Mouse (Mus musculus): ENCODE results near the gene Ttll12. TPM values are rescaled to one million over a fixed set of nuclear protein-coding genes. Genes with fewer than 3 reads are reported as not detected.
A peak's percentile ranks its signal among the peaks of the same experiment; 100 is the strongest.

Ttll12 gene
- polyA plus RNA-seq, 1 experiment = 26.1 TPM

DNA sequence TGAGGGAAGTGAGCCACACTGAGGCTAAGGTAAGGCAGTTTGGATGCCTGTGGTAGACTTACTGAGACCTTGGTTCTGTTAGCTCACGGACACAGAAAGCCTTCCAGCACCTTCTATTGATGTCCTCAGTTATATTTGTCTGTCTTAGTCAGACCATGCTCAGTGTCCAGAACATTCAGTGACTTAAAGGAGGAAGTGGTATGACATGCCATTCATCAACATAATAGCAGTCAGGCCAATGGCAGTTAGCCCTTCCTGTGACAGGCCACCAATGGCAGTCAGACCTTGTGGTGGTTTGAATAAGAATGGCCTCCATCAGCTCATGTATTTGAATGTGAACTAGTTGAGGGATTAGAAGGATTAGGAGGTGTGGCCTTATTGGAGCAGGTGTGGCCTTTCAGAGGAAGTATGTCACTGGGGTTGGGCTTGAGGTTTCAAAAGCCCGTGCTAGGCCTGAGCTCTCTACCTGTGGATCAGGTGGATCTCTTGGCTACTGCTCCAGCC is 31.2 kb upstream of the Ttll12 start:
- no peak overlapping the region for H3K4me3 ChIP-seq (ENCODE audit: insufficient read depth, low read length)
- H3K4me1 ChIP-seq (ENCODE audit: control insufficient read depth, insufficient read depth, low read length) = no peaks in the 10 kb centered on the region
- no peak overlapping the region for H3K27ac ChIP-seq (ENCODE audit: insufficient read depth, low read length)
- no peak for TF ChIP-seq POLR2A (IDR thresholded peaks at IDR 0.05; ENCODE audit: low read depth, low read length)
- TF ChIP-seq CTCF (IDR thresholded peaks at IDR 0.05; ENCODE audit: borderline replicate concordance, insufficient read depth, low read length) = no peak

DNA sequence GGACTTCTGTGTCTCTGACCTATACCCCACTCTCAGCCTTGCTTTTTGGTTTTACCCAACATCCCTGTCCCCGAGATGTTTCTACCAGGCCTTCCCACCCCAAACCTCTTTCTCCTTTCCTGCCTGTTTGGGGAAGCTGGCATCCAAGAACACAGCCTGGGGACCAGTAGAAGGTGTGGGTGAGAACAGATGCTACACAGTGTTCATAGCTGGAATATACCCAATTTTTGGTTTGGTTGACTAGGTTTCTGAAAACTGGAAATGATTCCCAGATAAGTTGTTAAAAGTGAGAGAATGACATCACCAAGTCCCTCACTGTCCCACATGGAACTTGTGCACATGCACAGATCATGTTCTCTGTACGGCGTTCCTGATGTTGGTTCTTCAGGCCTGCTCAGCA is 20.3 kb upstream of the Ttll12 start:
- H3K4me1 ChIP-seq (ENCODE audit: control insufficient read depth, insufficient read depth, low read length) = no peaks in the 10 kb centered on the region
- H3K27ac ChIP-seq (ENCODE audit: insufficient read depth, low read length) = no peak overlapping the region
- H3K4me3 ChIP-seq (ENCODE audit: insufficient read depth, low read length) = no peak overlapping the region
- TF ChIP-seq CTCF (IDR thresholded peaks at IDR 0.05; ENCODE audit: borderline replicate concordance, insufficient read depth, low read length) = no peak
- no peak for TF ChIP-seq POLR2A (IDR thresholded peaks at IDR 0.05; ENCODE audit: low read depth, low read length)

DNA sequence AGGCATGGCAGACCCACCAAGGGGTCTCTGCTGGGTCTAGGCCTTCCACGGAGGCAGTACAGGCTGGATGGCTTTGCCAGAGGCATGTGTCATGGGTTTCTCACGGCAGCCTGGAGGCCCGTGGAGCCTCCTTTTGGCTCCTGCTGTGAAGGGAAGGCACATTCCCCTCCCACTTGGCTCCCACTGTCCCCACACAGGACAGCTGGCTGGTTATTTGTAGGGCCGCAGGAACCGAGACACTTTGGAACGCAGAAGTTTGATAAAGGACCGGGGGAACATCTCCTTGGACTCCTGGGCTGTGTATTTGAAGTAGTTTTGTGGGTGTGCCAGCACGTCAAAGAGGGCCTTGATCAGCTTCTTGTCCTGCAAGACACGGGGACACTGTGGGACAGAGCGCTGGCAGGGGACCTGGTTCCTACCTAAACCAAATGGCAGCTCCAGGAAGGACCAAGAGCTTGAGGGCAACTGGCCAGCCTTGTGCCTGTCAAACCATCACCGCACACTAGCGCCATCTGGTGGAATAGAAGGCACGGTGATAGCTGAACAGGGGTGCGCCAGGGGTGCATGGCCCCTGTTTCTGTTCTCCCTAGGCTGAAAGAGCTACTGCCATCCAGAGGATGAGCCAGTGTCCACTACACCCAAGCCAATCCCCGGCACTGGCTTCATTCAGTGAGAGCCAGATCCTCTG is 12.3 kb upstream of the Ttll12 start:
- no peak overlapping the region for H3K27ac ChIP-seq (ENCODE audit: insufficient read depth, low read length)
- H3K4me1 ChIP-seq (ENCODE audit: control insufficient read depth, insufficient read depth, low read length) = no peaks in the 10 kb centered on the region
- no peak overlapping the region for H3K4me3 ChIP-seq (ENCODE audit: insufficient read depth, low read length)
- no peak for TF ChIP-seq POLR2A (IDR thresholded peaks at IDR 0.05; ENCODE audit: low read depth, low read length)
- peak; percentile 91; the same call in 1 of the 2 replicates for TF ChIP-seq CTCF (IDR thresholded peaks at IDR 0.05; ENCODE audit: borderline replicate concordance, insufficient read depth, low read length)

DNA sequence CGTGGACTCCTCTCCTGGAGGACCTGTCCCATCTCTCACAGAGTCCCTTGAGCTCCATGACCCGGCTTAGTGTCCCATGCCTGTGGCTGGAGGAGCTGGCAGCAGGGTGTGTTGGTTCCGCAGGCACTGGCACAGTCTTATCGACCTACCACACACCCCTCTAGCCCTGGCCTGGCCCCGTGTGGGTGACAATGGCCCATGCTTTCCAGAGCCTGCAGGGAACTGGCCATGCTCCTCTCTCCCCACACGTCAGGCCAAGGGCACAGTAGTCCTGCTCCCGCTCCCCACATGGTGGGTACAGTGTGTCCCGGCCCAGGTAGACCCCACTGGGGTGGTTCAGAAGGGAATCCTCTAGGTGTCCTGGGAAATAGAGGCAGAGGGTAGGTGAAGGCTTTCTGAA is 11.7 kb upstream of the Ttll12 start:
- TF ChIP-seq POLR2A (IDR thresholded peaks at IDR 0.05; ENCODE audit: low read depth, low read length) (no peak), CTCF (IDR thresholded peaks at IDR 0.05; ENCODE audit: borderline replicate concordance, insufficient read depth, low read length) (no peak)
- Histone ChIP-seq H3K4me3 (ENCODE audit: insufficient read depth, low read length) (no peak overlapping the region), H3K4me1 (ENCODE audit: control insufficient read depth, insufficient read depth, low read length) (no peaks in the 10 kb centered on the region), H3K27ac (ENCODE audit: insufficient read depth, low read length) (no peak overlapping the region)

GRCm38 (mm10) chr15:83606216-83606615 is 11.3 kb upstream of the Ttll12 start:
- H3K27ac ChIP-seq (ENCODE audit: insufficient read depth, low read length) = no peak overlapping the region
- TF ChIP-seq POLR2A (IDR thresholded peaks at IDR 0.05; ENCODE audit: low read depth, low read length) (no peak), CTCF (IDR thresholded peaks at IDR 0.05; ENCODE audit: borderline replicate concordance, insufficient read depth, low read length) (no peak)
- no peak overlapping the region for H3K4me3 ChIP-seq (ENCODE audit: insufficient read depth, low read length)
- no peaks in the 10 kb centered on the region for H3K4me1 ChIP-seq (ENCODE audit: control insufficient read depth, insufficient read depth, low read length)

GRCm38 (mm10) chr15:83603426-83603825 is 8.5 kb upstream of the Ttll12 start:
- TF ChIP-seq CTCF (IDR thresholded peaks at IDR 0.05; ENCODE audit: borderline replicate concordance, insufficient read depth, low read length) (no peak), POLR2A (IDR thresholded peaks at IDR 0.05; ENCODE audit: low read depth, low read length) (no peak)
- no peaks in the 10 kb centered on the region for H3K4me1 ChIP-seq (ENCODE audit: control insufficient read depth, insufficient read depth, low read length)
- H3K27ac ChIP-seq (ENCODE audit: insufficient read depth, low read length) = no peak overlapping the region
- H3K4me3 ChIP-seq (ENCODE audit: insufficient read depth, low read length) = no peak overlapping the region

GRCm38 (mm10) chr15:83603046-83603396 is 8.1 kb upstream of the Ttll12 start:
- Histone ChIP-seq H3K27ac (ENCODE audit: insufficient read depth, low read length) (no peak overlapping the region), H3K4me1 (ENCODE audit: control insufficient read depth, insufficient read depth, low read length) (no peaks in the 10 kb centered on the region), H3K4me3 (ENCODE audit: insufficient read depth, low read length) (no peak overlapping the region)
- TF ChIP-seq POLR2A (IDR thresholded peaks at IDR 0.05; ENCODE audit: low read depth, low read length) = no peak
- no peak for TF ChIP-seq CTCF (IDR thresholded peaks at IDR 0.05; ENCODE audit: borderline replicate concordance, insufficient read depth, low read length)

DNA sequence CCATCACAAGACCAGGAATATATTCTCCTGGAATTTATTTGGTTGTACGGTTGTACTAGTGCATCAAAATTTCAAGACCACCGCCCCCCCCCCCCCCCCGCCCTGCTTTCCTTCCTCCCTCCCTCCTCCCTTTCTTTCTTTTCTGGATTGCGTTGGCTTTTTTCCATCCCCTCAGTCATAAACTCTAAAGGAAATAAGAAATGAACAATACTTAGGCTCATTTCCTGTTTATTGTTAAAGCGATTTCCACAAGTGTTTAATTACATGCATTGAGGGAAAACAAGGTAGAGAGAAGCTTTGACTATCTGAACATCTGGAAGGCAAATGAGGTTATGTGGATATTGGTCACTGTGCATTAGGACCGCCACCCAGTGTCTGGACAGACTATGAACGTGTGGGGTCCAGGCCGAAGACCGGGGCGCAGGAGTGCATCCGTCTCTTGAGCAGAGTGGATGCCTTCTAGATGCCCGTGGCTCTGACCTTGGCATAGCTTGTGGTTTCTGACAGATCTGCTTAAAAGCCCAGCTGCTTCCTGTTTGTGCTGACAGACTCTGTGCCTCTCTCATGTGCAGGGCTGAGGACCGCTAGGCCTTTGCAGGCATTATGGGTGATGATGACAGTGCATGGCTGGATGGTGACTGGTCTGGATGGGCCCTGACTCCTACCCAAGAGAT is 7.6 kb upstream of the Ttll12 start:
- no peak overlapping the region for H3K4me3 ChIP-seq (ENCODE audit: insufficient read depth, low read length)
- no peaks in the 10 kb centered on the region for H3K4me1 ChIP-seq (ENCODE audit: control insufficient read depth, insufficient read depth, low read length)
- no peak overlapping the region for H3K27ac ChIP-seq (ENCODE audit: insufficient read depth, low read length)
- no peak for TF ChIP-seq CTCF (IDR thresholded peaks at IDR 0.05; ENCODE audit: borderline replicate concordance, insufficient read depth, low read length)

- Histone ChIP-seq H3K27ac (ENCODE audit: insufficient read depth, low read length) (no peak overlapping the region), H3K4me3 (ENCODE audit: insufficient read depth, low read length) (no peak overlapping the region), H3K4me1 (ENCODE audit: control insufficient read depth, insufficient read depth, low read length) (no peaks in the 10 kb centered on the region)
- TF ChIP-seq CTCF (IDR thresholded peaks at IDR 0.05; ENCODE audit: borderline replicate concordance, insufficient read depth, low read length) (no peak), POLR2A (IDR thresholded peaks at IDR 0.05; ENCODE audit: low read depth, low read length) (no peak)
These were observed 6.2 kb upstream of the Ttll12 start for GRCm38 (mm10) chr15:83601185-83601584.

DNA sequence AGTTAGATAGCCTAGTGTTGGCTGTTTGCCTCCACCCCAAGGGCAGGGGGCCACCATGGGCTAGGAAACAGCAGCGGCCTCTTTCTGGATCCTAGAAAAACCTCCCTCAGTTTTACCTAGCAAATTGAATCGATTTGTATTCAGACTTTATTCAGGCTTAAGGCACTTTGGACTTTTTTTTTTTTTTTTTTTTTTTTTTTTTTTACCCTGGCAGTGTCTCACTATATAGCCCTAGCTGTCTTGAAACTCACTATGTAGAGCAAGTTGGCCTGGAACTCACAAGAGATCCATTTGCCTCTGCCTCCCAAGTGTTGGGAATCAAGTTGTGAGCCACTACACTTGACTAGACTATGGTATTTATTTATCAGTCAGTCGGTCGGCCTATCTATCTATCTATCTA is 1.9 kb upstream of the Ttll12 start:
- TF ChIP-seq CTCF (IDR thresholded peaks at IDR 0.05; ENCODE audit: borderline replicate concordance, insufficient read depth, low read length) (no peak), POLR2A (IDR thresholded peaks at IDR 0.05; ENCODE audit: low read depth, low read length) (no peak)

More for the DNA sequence above, 1.9 kb upstream of the Ttll12 start:
- H3K4me3 ChIP-seq (ENCODE audit: insufficient read depth, low read length) = no peak overlapping the region
- H3K4me1 ChIP-seq (ENCODE audit: control insufficient read depth, insufficient read depth, low read length) = peaks cover 3% of the 10 kb centered on the region
- no peak overlapping the region for H3K27ac ChIP-seq (ENCODE audit: insufficient read depth, low read length)
